Mouse (Mus musculus): ENCODE measurements around the gene Gm28035. TPM values are rescaled to one million over a fixed set of nuclear protein-coding genes. Genes with fewer than 3 reads are reported as not detected.
A peak's percentile ranks its signal among the peaks of the same experiment; 100 is the strongest.

Gene Gm28035
- total RNA-seq, 2 experiments from 2014 or later = not detected

- peak; percentile 88 for ATAC-seq (replicated peaks; ENCODE audit: low FRiP score, poor library complexity, severe bottlenecking)
Measured at GRCm38 (mm10) chr2:30286192-30287026, 46.0 kb downstream of the Gm28035 start, which contains the start of the genes Dolk and Nup188. Gene Dolk (minus strand): TSS chr2:30286334. Gene Nup188 (plus strand): TSS chr2:30286397.

GRCm38 (mm10) chr2:30287027-30287373 lies 46.6 kb downstream of the Gm28035 start:
- no peak for ATAC-seq (replicated peaks; ENCODE audit: low FRiP score, poor library complexity, severe bottlenecking)

- no peak for ATAC-seq (replicated peaks; ENCODE audit: low FRiP score, poor library complexity, severe bottlenecking)
Measured at GRCm38 (mm10) chr2:30299525-30299924, 59.2 kb downstream of the Gm28035 start.

- 0 out of 2 replicates have a peak, but pooled peaks have one; percentile 44 for ATAC-seq (replicated peaks; ENCODE audit: low FRiP score, poor library complexity, severe bottlenecking)
Measured at GRCm38 (mm10) chr2:30299966-30300365, 59.6 kb downstream of the Gm28035 start.

GRCm38 (mm10) chr2:30306087-30306486 lies 65.7 kb downstream of the Gm28035 start:
- no peak for ATAC-seq (replicated peaks; ENCODE audit: low FRiP score, poor library complexity, severe bottlenecking)

GRCm38 (mm10) chr2:30309351-30309750 lies 69.0 kb downstream of the Gm28035 start:
- ATAC-seq (replicated peaks; ENCODE audit: low FRiP score, poor library complexity, severe bottlenecking) = peak; percentile 75

- ATAC-seq (replicated peaks; ENCODE audit: low FRiP score, poor library complexity, severe bottlenecking) = no peak
Measured at GRCm38 (mm10) chr2:30311481-30311880, 71.1 kb downstream of the Gm28035 start.

- ATAC-seq (replicated peaks; ENCODE audit: low FRiP score, poor library complexity, severe bottlenecking) = 0 out of 2 replicates have a peak, but pooled peaks have one; percentile 36
Measured at GRCm38 (mm10) chr2:30316136-30316535, 75.8 kb downstream of the Gm28035 start.

- ATAC-seq (replicated peaks; ENCODE audit: low FRiP score, poor library complexity, severe bottlenecking) = 0 out of 2 replicates have a peak, but pooled peaks have one; percentile 22
Measured at GRCm38 (mm10) chr2:30316955-30317354, 76.6 kb downstream of the Gm28035 start.

GRCm38 (mm10) chr2:30319260-30319659 lies 78.9 kb downstream of the Gm28035 start:
- no peak for ATAC-seq (replicated peaks; ENCODE audit: low FRiP score, poor library complexity, severe bottlenecking)

GRCm38 (mm10) chr2:30323111-30323510 lies 82.7 kb downstream of the Gm28035 start:
- ATAC-seq (replicated peaks; ENCODE audit: low FRiP score, poor library complexity, severe bottlenecking) = no peak

- ATAC-seq (replicated peaks; ENCODE audit: low FRiP score, poor library complexity, severe bottlenecking) = no peak
Measured at GRCm38 (mm10) chr2:30325296-30325695, 84.9 kb downstream of the Gm28035 start.

- no peak for ATAC-seq (replicated peaks; ENCODE audit: low FRiP score, poor library complexity, severe bottlenecking)
Measured at GRCm38 (mm10) chr2:30327276-30327675, 86.9 kb downstream of the Gm28035 start.

GRCm38 (mm10) chr2:30328791-30329190 lies 88.4 kb downstream of the Gm28035 start:
- no peak for ATAC-seq (replicated peaks; ENCODE audit: low FRiP score, poor library complexity, severe bottlenecking)

Other genes starting within 250 kb of the Gm28035 start
- gene Wdr34, start 191.7 kb upstream of the Gm28035 start, total RNA-seq (2015; ENCODE audit: low replicate concordance) = 3.5 and 4.6 TPM in 2 replicates
- gene Wdr34, start 191.7 kb upstream of the Gm28035 start, total RNA-seq (2017; ENCODE audit: low replicate concordance) = 0.09 and 0.84 TPM in 2 replicates
- gene Set, start 183.2 kb upstream of the Gm28035 start, total RNA-seq (2015; ENCODE audit: low replicate concordance) = 50.0 and 56.0 TPM in 2 replicates
- gene Set, start 183.2 kb upstream of the Gm28035 start, total RNA-seq (2017; ENCODE audit: low replicate concordance) = 143 and 233 TPM in 2 replicates
- gene Pkn3, start 162.9 kb upstream of the Gm28035 start, total RNA-seq (2015; ENCODE audit: low replicate concordance) = 0.63 and 13.3 TPM in 2 replicates
- 0.68 and 3.3 TPM in 2 replicates for gene Pkn3, start 162.9 kb upstream of the Gm28035 start, total RNA-seq (2017; ENCODE audit: low replicate concordance)
- 7.9 TPM in 1 of 2 replicates, not detected in the other for gene Zdhhc12, start 146.9 kb upstream of the Gm28035 start, total RNA-seq (2015; ENCODE audit: low replicate concordance)
- 0.85 and 2.9 TPM in 2 replicates for gene Zdhhc12, start 146.9 kb upstream of the Gm28035 start, total RNA-seq (2017; ENCODE audit: low replicate concordance)
- gene Zer1, start 116.0 kb upstream of the Gm28035 start, total RNA-seq (2015; ENCODE audit: low replicate concordance) = 10.2 and 10.4 TPM in 2 replicates
- gene Zer1, start 116.0 kb upstream of the Gm28035 start, total RNA-seq (2017; ENCODE audit: low replicate concordance) = 12.8 and 17.0 TPM in 2 replicates
- gene Tbc1d13, start 106.8 kb upstream of the Gm28035 start, total RNA-seq (2015; ENCODE audit: low replicate concordance) = 20.0 and 20.3 TPM in 2 replicates
- 8.6 and 9.9 TPM in 2 replicates for gene Tbc1d13, start 106.8 kb upstream of the Gm28035 start, total RNA-seq (2017; ENCODE audit: low replicate concordance)
- gene Endog, start 69.1 kb upstream of the Gm28035 start, total RNA-seq (2015; ENCODE audit: low replicate concordance) = 2.7 TPM in 1 of 2 replicates, not detected in the other
- gene Endog, start 69.1 kb upstream of the Gm28035 start, total RNA-seq (2017; ENCODE audit: low replicate concordance) = 2.2 and 3.0 TPM in 2 replicates
- 0.58 and 6.7 TPM in 2 replicates for gene Spout1, start 62.1 kb upstream of the Gm28035 start, total RNA-seq (2015; ENCODE audit: low replicate concordance)
- 5.2 and 8.7 TPM in 2 replicates for gene Spout1, start 62.1 kb upstream of the Gm28035 start, total RNA-seq (2017; ENCODE audit: low replicate concordance)
- gene Kyat1, start 34.7 kb upstream of the Gm28035 start, total RNA-seq (2015; ENCODE audit: low replicate concordance) = 0.42 and 2.9 TPM in 2 replicates
- gene Kyat1, start 34.7 kb upstream of the Gm28035 start, total RNA-seq (2017; ENCODE audit: low replicate concordance) = 0.84 and 1.8 TPM in 2 replicates
- 7.9 TPM in 2 replicates for gene Lrrc8a, start 2.9 kb upstream of the Gm28035 start, total RNA-seq (2015; ENCODE audit: low replicate concordance)
- gene Lrrc8a, start 2.9 kb upstream of the Gm28035 start, total RNA-seq (2017; ENCODE audit: low replicate concordance) = 7.1 and 8.3 TPM in 2 replicates
- 2.7 TPM in 1 of 2 replicates, not detected in the other for gene Phyhd1, start 25.6 kb downstream of the Gm28035 start, total RNA-seq (2015; ENCODE audit: low replicate concordance)
- 1.3 and 5.6 TPM in 2 replicates for gene Phyhd1, start 25.6 kb downstream of the Gm28035 start, total RNA-seq (2017; ENCODE audit: low replicate concordance)
- gene Gm28038, start 40.5 kb downstream of the Gm28035 start, total RNA-seq (2015; ENCODE audit: low replicate concordance) = not detected in 2 replicates
- gene Gm28038, start 40.5 kb downstream of the Gm28035 start, total RNA-seq (2017; ENCODE audit: low replicate concordance) = not detected in 2 replicates
- 1.2 and 1.7 TPM in 2 replicates for gene Dolk, start 45.8 kb downstream of the Gm28035 start, total RNA-seq (2015; ENCODE audit: low replicate concordance)
- 2.8 and 3.0 TPM in 2 replicates for gene Dolk, start 45.8 kb downstream of the Gm28035 start, total RNA-seq (2017; ENCODE audit: low replicate concordance)
- 14.8 and 22.5 TPM in 2 replicates for gene Nup188, start 45.8 kb downstream of the Gm28035 start, total RNA-seq (2015; ENCODE audit: low replicate concordance)
- gene Nup188, start 45.8 kb downstream of the Gm28035 start, total RNA-seq (2017; ENCODE audit: low replicate concordance) = 5.1 and 7.0 TPM in 2 replicates
- gene Sh3glb2, start 118.8 kb downstream of the Gm28035 start, total RNA-seq (2015; ENCODE audit: low replicate concordance) = 5.2 and 7.3 TPM in 2 replicates
- gene Sh3glb2, start 118.8 kb downstream of the Gm28035 start, total RNA-seq (2017; ENCODE audit: low replicate concordance) = 7.4 and 9.3 TPM in 2 replicates
- 0.84 and 1.5 TPM in 2 replicates for gene Miga2, start 123.7 kb downstream of the Gm28035 start, total RNA-seq (2015; ENCODE audit: low replicate concordance)
- 4.7 and 5.8 TPM in 2 replicates for gene Miga2, start 123.7 kb downstream of the Gm28035 start, total RNA-seq (2017; ENCODE audit: low replicate concordance)
- gene Dolpp1, start 151.7 kb downstream of the Gm28035 start, total RNA-seq (2015; ENCODE audit: low replicate concordance) = 2.3 and 3.7 TPM in 2 replicates
- 5.4 and 9.1 TPM in 2 replicates for gene Dolpp1, start 151.7 kb downstream of the Gm28035 start, total RNA-seq (2017; ENCODE audit: low replicate concordance)
- 42.0 and 69.4 TPM in 2 replicates for gene Crat, start 175.2 kb downstream of the Gm28035 start, total RNA-seq (2015; ENCODE audit: low replicate concordance)
- gene Crat, start 175.2 kb downstream of the Gm28035 start, total RNA-seq (2017; ENCODE audit: low replicate concordance) = 51.8 and 55.1 TPM in 2 replicates
- 121 and 149 TPM in 2 replicates for gene Ptpa, start 175.5 kb downstream of the Gm28035 start, total RNA-seq (2015; ENCODE audit: low replicate concordance)
- gene Ptpa, start 175.5 kb downstream of the Gm28035 start, total RNA-seq (2017; ENCODE audit: low replicate concordance) = 118 and 183 TPM in 2 replicates
- not detected in 2 replicates for gene Ier5l, start 233.7 kb downstream of the Gm28035 start, total RNA-seq (2015; ENCODE audit: low replicate concordance)
- not detected in 2 replicates for gene Ier5l, start 233.7 kb downstream of the Gm28035 start, total RNA-seq (2017; ENCODE audit: low replicate concordance)

Measured in erythroblast, adult 5-6 weeks (primary cell).